In genomic region chr15:90935579-90935978, GRCm38 (mm10) we compare ENCODE assay signal across 12 mouse cellular contexts.
A peak's percentile ranks its signal among the peaks of the same experiment; 100 is the strongest.
DNase-seq lines count a peak whose midpoint lies in the region; ATAC-seq lines count a peak whose summit lies in the region.
"Had no signal": no experiment of that assay in that cellular context is flagged by ENCODE, and none has a peak within 500 bp of the region (broad histone marks: within the 10 kb centered on the region; RNA-seq: fewer than 3 reads in every experiment).

No protein-coding gene starts in this region.

- H3K9me3 ChIP-seq in kidney, embryonic 15.5 days (replicated peaks), result no peaks in the 10 kb centered on the region
- H3K9me3 ChIP-seq in heart, embryonic 15.5 days (replicated peaks), result no peaks in the 10 kb centered on the region
- H3K9me3 ChIP-seq: hindbrain, embryonic 15.5 days; liver, embryonic 13.5 days had no signal

- 79% methylated on average over 6 of the region's 6 CpGs for WGBS in kidney, embryonic 15.5 days
- 31% methylated on average over 6 of the region's 6 CpGs for WGBS in heart, embryonic 15.5 days

- DNase-seq in cerebellum, adult 18-20 months, result peak; percentile 13 to 21
- no peak for DNase-seq in cerebellum, postnatal 4 days (ENCODE audit: low spot score in 2 of 2)
- peak; percentile 3 to 40 for DNase-seq in kidney, postnatal 25 days
- DNase-seq in lung, postnatal 36 days, result peak; percentile 40
- DNase-seq: B cell, adult 2 months; forebrain, postnatal 0 days; liver, embryonic 13.5 days had no signal

- no peak overlapping the region for H3K27ac ChIP-seq in kidney, embryonic 15.5 days
- H3K27ac ChIP-seq in heart, embryonic 15.5 days, result no peak overlapping the region
- H3K27ac ChIP-seq: hindbrain, embryonic 15.5 days; liver, embryonic 13.5 days had no signal

- ATAC-seq in kidney, embryonic 15.5 days (replicated peaks; ENCODE audit: low FRiP score), result no peak
- peak; percentile 35; the same call in 1 of the 2 replicates for ATAC-seq in heart, embryonic 15.5 days (replicated peaks; ENCODE audit: insufficient number of reproducible peaks, insufficient read depth, low FRiP score, low read depth)
- no peak for ATAC-seq in inflammation-experienced regulatory T-cells, adult 6 months
- no peak for ATAC-seq in megakaryocyte-erythroid progenitor cell, adult 5-6 weeks (replicated peaks; ENCODE audit: low FRiP score, low TSS enrichment, poor library complexity, severe bottlenecking)
- ATAC-seq: forebrain, postnatal 0 days had no signal

- no peak overlapping the region for H3K4me2 ChIP-seq in kidney, embryonic 15.5 days
- H3K4me2 ChIP-seq in heart, embryonic 15.5 days, result peak overlapping the region; percentile 9; the same call in 1 of the 2 replicates
- H3K4me2 ChIP-seq: hindbrain, embryonic 15.5 days; liver, embryonic 13.5 days had no signal

- no peaks in the 10 kb centered on the region for H3K27me3 ChIP-seq in kidney, embryonic 15.5 days
- H3K27me3 ChIP-seq in heart, embryonic 15.5 days, result no peaks in the 10 kb centered on the region
- H3K27me3 ChIP-seq: hindbrain, embryonic 15.5 days; liver, embryonic 13.5 days had no signal

- H3K4me3 ChIP-seq in kidney, embryonic 15.5 days (replicated peaks), result no peak overlapping the region
- H3K4me3 ChIP-seq in heart, embryonic 15.5 days, result no peak overlapping the region
- H3K4me3 ChIP-seq: hindbrain, embryonic 15.5 days; liver, embryonic 13.5 days had no signal

- no peaks in the 10 kb centered on the region for H3K4me1 ChIP-seq in kidney, embryonic 15.5 days
- peaks cover 14% of the 10 kb centered on the region for H3K4me1 ChIP-seq in heart, embryonic 15.5 days (replicated peaks)
- H3K4me1 ChIP-seq: hindbrain, embryonic 15.5 days; liver, embryonic 13.5 days had no signal

- no peak overlapping the region for H3K9ac ChIP-seq in kidney, embryonic 15.5 days
- no peak overlapping the region for H3K9ac ChIP-seq in heart, embryonic 15.5 days
- H3K9ac ChIP-seq: forebrain, postnatal 0 days; hindbrain, embryonic 15.5 days; liver, embryonic 13.5 days had no signal

- peaks cover 5% of the 10 kb centered on the region; the same call in 1 of the 2 replicates for H3K36me3 ChIP-seq in kidney, embryonic 15.5 days
- no peaks in the 10 kb centered on the region for H3K36me3 ChIP-seq in heart, embryonic 15.5 days
- H3K36me3 ChIP-seq: liver, embryonic 13.5 days had no signal

Comparison
In these comparisons a context has a peak if more than half of its experiments do, and no peak if none do; other contexts are left out.
1. DNase-seq: peak in cerebellum, adult 18-20 months (2 of 2), kidney, postnatal 25 days (2 of 2) and lung, postnatal 36 days (single experiment); none in cerebellum, postnatal 4 days (0 of 2).